Mouse (Mus musculus): ENCODE measurements around the gene Thrap3.

GRCm38 (mm10) chr4:126155183-126155582, 47.4 kb downstream of the Thrap3 start:
- TF ChIP-seq CTCF (IDR thresholded peaks at IDR 0.05; ENCODE audit: borderline replicate concordance, insufficient read depth, low read depth, low read length) (no peak), POLR2A (IDR thresholded peaks at IDR 0.05; ENCODE audit: borderline replicate concordance, insufficient read depth, low read length) (no peak)

Data from cerebellum, adult 2 months (tissue).